Mouse (Mus musculus): ENCODE measurements at regions not wholly inside any gene's neighbourhood (a gene's known extent, or its start where the extent isn't known, plus 50 kb on each side); places are given as distances from the start of the nearest gene placed in this dataset.

DNA sequence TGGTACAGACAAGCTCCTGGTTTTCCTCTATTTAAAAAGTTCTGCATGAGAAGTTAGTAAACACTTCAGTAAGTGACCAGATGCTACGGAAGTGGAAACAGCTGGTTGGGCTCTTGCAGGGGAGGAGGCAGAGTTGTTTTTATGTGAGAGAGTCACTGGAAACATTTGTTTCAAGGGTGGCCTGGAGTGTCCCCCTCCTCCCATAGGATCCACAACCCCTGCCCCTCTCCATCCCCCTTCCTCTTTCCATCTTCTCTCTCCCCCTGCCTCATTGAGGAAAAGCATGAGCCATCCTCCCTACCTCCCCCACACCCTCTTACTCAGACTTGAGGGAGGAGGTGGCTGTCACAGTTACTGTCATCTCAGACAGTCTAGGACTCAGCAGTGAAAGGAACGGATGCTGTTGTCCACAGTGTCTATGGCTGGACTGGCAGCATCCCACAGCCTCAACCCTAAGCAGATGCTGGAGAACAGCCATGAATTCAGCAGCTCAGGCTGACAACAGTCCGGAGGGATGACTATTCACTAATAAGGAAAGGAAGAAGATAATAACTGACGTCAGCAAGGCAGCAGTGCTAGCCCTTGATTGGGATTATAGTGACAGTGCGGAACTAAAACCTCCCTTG is 93.9 kb downstream of the Iyd start:
- TF ChIP-seq CTCF (IDR thresholded peaks at IDR 0.05; ENCODE audit: low read depth) (no peak), EP300 (IDR thresholded peaks at IDR 0.05; ENCODE audit: low read depth) (no peak; the same call in 1 of the 2 replicates)
